Mouse (Mus musculus): ENCODE results near the gene Cemip2. TPM values are rescaled to one million over a fixed set of nuclear protein-coding genes. Genes with fewer than 3 reads are reported as not detected.

The Cemip2 gene
- total and polyA plus RNA-seq, 3 experiments, result 2.5 to 10.9 (median 7.7) TPM

- ATAC-seq (ENCODE audit: extremely low read depth, insufficient number of reproducible peaks, low FRiP score, poor library complexity, severe bottlenecking), result no peak
These were observed 104.2 kb downstream of the Cemip2 start for GRCm38 (mm10) chr19:21882110-21882940.

GRCm38 (mm10) chr19:21883053-21883452 is 104.9 kb downstream of the Cemip2 start:
- DNase-seq (ENCODE audit: low spot score) (no peak), ATAC-seq (ENCODE audit: extremely low read depth, insufficient number of reproducible peaks, low FRiP score, poor library complexity, severe bottlenecking) (no peak)
- H3K27me3 ChIP-seq (ENCODE audit: insufficient read depth, low read length), result no peaks in the 10 kb centered on the region
- no peaks in the 10 kb centered on the region for H3K36me3 ChIP-seq (replicated peaks)
- no peaks in the 10 kb centered on the region for H3K9me3 ChIP-seq (replicated peaks)
- no peaks in the 10 kb centered on the region for H3K4me1 ChIP-seq (ENCODE audit: insufficient read depth, low read depth, low read length)
- TF ChIP-seq TAL1 (conservative IDR thresholded peaks at IDR 0.05; ENCODE audit: low read depth, low read length), result no peak
- H3K4me3 ChIP-seq (ENCODE audit: low read depth, low read length), result no peak overlapping the region

More at GRCm38 (mm10) chr19:21882110-21882940, 104.2 kb downstream of the Cemip2 start:
- Histone ChIP-seq H3K36me3 (replicated peaks) (no peaks in the 10 kb centered on the region), H3K4me3 (ENCODE audit: low read depth, low read length) (no peak overlapping the region), H3K4me1 (ENCODE audit: insufficient read depth, low read depth, low read length) (no peaks in the 10 kb centered on the region), H3K27me3 (ENCODE audit: insufficient read depth, low read length) (no peaks in the 10 kb centered on the region), H3K9me3 (replicated peaks) (no peaks in the 10 kb centered on the region)
- TF ChIP-seq POLR2AphosphoS5 (IDR thresholded peaks at IDR 0.05; ENCODE audit: insufficient replicate concordance, low read depth, low read length) (no peak), GATA2 (IDR thresholded peaks at IDR 0.05; ENCODE audit: borderline replicate concordance, low read depth, low read length) (no peak), CTCF (IDR thresholded peaks at IDR 0.05; ENCODE audit: low read depth, low read length) (no peak), GATA1 (IDR thresholded peaks at IDR 0.05; ENCODE audit: borderline replicate concordance, low read length) (no peak), TAL1 (conservative IDR thresholded peaks at IDR 0.05; ENCODE audit: low read depth, low read length) (no peak)
- DNase-seq (ENCODE audit: low spot score), result no peak

DNA sequence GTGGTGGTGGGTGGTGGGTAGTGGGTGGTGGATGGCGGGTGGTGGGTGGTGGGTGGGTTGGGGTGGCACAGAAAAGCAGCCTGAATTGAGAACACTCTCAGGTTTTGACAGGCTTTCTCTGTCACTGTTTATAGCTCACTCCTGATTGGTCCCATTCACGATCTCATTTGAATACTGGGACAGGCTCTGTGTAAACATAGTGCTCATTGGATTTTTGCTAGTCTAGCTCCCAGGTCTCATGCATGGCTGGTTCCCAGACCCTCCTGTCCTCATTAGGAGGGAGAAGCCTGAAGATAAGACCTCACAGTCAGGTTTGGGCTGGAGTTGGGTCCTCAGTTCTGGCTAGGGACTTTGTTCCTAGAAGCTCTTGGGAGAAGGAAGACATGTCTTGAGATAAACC is 105.8 kb downstream of the Cemip2 start:
- no peak for DNase-seq (ENCODE audit: low spot score)
- H3K4me3 ChIP-seq (ENCODE audit: low read depth, low read length), result no peak overlapping the region
- H3K36me3 ChIP-seq (replicated peaks), result no peaks in the 10 kb centered on the region
- no peaks in the 10 kb centered on the region for H3K9me3 ChIP-seq (replicated peaks)
- H3K4me1 ChIP-seq (ENCODE audit: insufficient read depth, low read depth, low read length), result no peaks in the 10 kb centered on the region
- H3K27me3 ChIP-seq (ENCODE audit: insufficient read depth, low read length), result no peaks in the 10 kb centered on the region
- TF ChIP-seq TAL1 (conservative IDR thresholded peaks at IDR 0.05; ENCODE audit: low read depth, low read length), result no peak
- TF ChIP-seq GATA2 (IDR thresholded peaks at IDR 0.05; ENCODE audit: borderline replicate concordance, low read depth, low read length), result no peak
- TF ChIP-seq CTCF (IDR thresholded peaks at IDR 0.05; ENCODE audit: low read depth, low read length), result no peak
- TF ChIP-seq GATA1 (IDR thresholded peaks at IDR 0.05; ENCODE audit: borderline replicate concordance, low read length), result no peak
- TF ChIP-seq POLR2AphosphoS5 (IDR thresholded peaks at IDR 0.05; ENCODE audit: insufficient replicate concordance, low read depth, low read length), result no peak
- no peak for ATAC-seq (ENCODE audit: extremely low read depth, insufficient number of reproducible peaks, low FRiP score, poor library complexity, severe bottlenecking)

DNA sequence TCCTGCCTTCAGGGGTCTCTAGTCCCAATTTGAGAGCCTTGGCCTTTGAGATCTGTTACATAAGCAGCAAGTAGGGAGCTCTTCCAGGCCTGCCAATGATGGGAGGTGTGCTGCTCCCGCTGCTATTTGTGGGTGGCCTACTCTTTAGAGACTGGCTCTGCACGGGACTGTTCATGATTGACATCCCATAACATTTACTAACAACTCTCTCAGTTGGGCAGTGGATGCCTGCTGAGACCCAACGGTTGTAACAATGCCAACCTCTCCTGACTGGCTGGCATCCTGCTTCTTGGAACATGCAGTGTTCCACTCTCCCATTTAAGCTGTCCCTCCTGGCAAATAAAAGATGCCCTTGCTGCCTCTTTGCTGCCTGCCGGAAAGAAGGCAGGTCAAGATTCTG is 106.2 kb downstream of the Cemip2 start:
- H3K9me3 ChIP-seq (replicated peaks), result no peaks in the 10 kb centered on the region
- ATAC-seq (ENCODE audit: extremely low read depth, insufficient number of reproducible peaks, low FRiP score, poor library complexity, severe bottlenecking), result no peak
- H3K36me3 ChIP-seq (replicated peaks), result no peaks in the 10 kb centered on the region
- H3K4me3 ChIP-seq (ENCODE audit: low read depth, low read length), result no peak overlapping the region
- no peak for DNase-seq (ENCODE audit: low spot score)
- no peak for TF ChIP-seq POLR2AphosphoS5 (IDR thresholded peaks at IDR 0.05; ENCODE audit: insufficient replicate concordance, low read depth, low read length)
- no peak for TF ChIP-seq GATA2 (IDR thresholded peaks at IDR 0.05; ENCODE audit: borderline replicate concordance, low read depth, low read length)
- TF ChIP-seq CTCF (IDR thresholded peaks at IDR 0.05; ENCODE audit: low read depth, low read length), result no peak
- TF ChIP-seq GATA1 (IDR thresholded peaks at IDR 0.05; ENCODE audit: borderline replicate concordance, low read length), result no peak
- TF ChIP-seq TAL1 (conservative IDR thresholded peaks at IDR 0.05; ENCODE audit: low read depth, low read length), result no peak
- H3K27me3 ChIP-seq (ENCODE audit: insufficient read depth, low read length), result no peaks in the 10 kb centered on the region
- H3K4me1 ChIP-seq (ENCODE audit: insufficient read depth, low read depth, low read length), result no peaks in the 10 kb centered on the region

DNA sequence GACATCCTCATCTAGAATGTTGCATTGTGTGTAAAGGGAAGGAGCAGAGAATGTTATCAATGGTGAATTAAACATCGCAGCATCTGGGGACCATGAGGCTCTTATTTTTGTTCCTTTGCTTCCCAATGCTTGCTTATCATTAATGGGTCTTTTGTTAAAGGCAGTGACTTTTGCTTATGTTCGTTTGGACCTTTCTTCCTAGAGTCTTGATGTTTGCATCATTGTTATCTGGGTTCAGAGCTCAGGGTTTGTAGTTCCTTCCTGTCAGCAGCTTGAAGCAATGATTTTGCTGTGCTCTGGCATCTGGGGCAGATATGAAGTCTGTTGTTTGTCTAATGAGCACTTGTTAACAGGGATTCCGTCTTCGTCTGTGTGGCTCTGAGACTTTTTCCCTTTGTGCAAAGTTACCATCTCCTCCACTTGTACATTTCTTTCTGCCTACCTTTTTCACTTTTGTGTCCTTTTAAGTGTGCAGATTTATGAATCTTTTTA is 108.1 kb downstream of the Cemip2 start:
- 0 out of 2 replicates have a peak, but pooled peaks cover 1% of the 10 kb centered on the region for H3K27me3 ChIP-seq (ENCODE audit: insufficient read depth, low read length)
- no peaks in the 10 kb centered on the region for H3K9me3 ChIP-seq (replicated peaks)
- TF ChIP-seq TAL1 (conservative IDR thresholded peaks at IDR 0.05; ENCODE audit: low read depth, low read length), result no peak
- TF ChIP-seq CTCF (IDR thresholded peaks at IDR 0.05; ENCODE audit: low read depth, low read length), result no peak
- no peak for TF ChIP-seq GATA2 (IDR thresholded peaks at IDR 0.05; ENCODE audit: borderline replicate concordance, low read depth, low read length)
- no peak for TF ChIP-seq GATA1 (IDR thresholded peaks at IDR 0.05; ENCODE audit: borderline replicate concordance, low read length)
- TF ChIP-seq POLR2AphosphoS5 (IDR thresholded peaks at IDR 0.05; ENCODE audit: insufficient replicate concordance, low read depth, low read length), result no peak
- ATAC-seq (ENCODE audit: extremely low read depth, insufficient number of reproducible peaks, low FRiP score, poor library complexity, severe bottlenecking) (no peak), DNase-seq (ENCODE audit: low spot score) (no peak)
- no peak overlapping the region for H3K4me3 ChIP-seq (ENCODE audit: low read depth, low read length)
- H3K4me1 ChIP-seq (ENCODE audit: insufficient read depth, low read depth, low read length), result no peaks in the 10 kb centered on the region
- H3K36me3 ChIP-seq (replicated peaks), result no peaks in the 10 kb centered on the region

GRCm38 (mm10) chr19:21890699-21891098 is 112.6 kb downstream of the Cemip2 start:
- 0 out of 2 replicates have a peak, but pooled peaks cover 4% of the 10 kb centered on the region for H3K27me3 ChIP-seq (ENCODE audit: insufficient read depth, low read length)
- no peak for DNase-seq (ENCODE audit: low spot score)

More at GRCm38 (mm10) chr19:21890699-21891098, 112.6 kb downstream of the Cemip2 start:
- Histone ChIP-seq H3K4me1 (ENCODE audit: insufficient read depth, low read depth, low read length) (0 out of 2 replicates have a peak, but pooled peaks cover 3% of the 10 kb centered on the region), H3K36me3 (replicated peaks) (no peaks in the 10 kb centered on the region), H3K4me3 (ENCODE audit: low read depth, low read length) (no peak overlapping the region), H3K9me3 (replicated peaks) (no peaks in the 10 kb centered on the region)
- no peak for ATAC-seq (ENCODE audit: extremely low read depth, insufficient number of reproducible peaks, low FRiP score, poor library complexity, severe bottlenecking)
- TF ChIP-seq CTCF (IDR thresholded peaks at IDR 0.05; ENCODE audit: low read depth, low read length) (no peak), GATA2 (IDR thresholded peaks at IDR 0.05; ENCODE audit: borderline replicate concordance, low read depth, low read length) (no peak), TAL1 (conservative IDR thresholded peaks at IDR 0.05; ENCODE audit: low read depth, low read length) (no peak), POLR2AphosphoS5 (IDR thresholded peaks at IDR 0.05; ENCODE audit: insufficient replicate concordance, low read depth, low read length) (no peak), GATA1 (IDR thresholded peaks at IDR 0.05; ENCODE audit: borderline replicate concordance, low read length) (no peak)
